Mouse (Mus musculus): Measurements from ENCODE around the gene Cdkn1c.
A peak's percentile ranks its signal among the peaks of the same experiment; 100 is the strongest.

Gene Cdkn1c

DNA sequence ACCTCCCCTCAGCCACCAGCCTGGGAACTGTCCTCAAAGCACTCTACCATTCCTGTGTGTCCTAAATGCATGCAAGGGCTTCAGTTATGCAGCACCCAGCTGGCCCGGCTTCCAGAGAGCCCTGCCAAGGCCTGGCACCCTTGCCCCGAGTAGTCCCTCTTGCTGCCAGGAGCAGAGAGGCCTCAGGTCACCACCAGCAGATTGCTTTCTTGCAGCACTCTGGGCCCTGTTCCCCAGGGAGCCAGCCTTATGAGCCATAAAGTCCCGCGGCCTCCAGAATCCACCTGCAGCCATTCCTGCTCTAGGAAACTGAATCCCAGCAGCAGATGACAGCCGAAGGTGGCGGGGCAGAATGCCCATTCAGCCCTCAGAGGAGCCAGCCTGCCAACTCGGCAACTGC, 27.5 kb downstream of the Cdkn1c start:
- DNase-seq: no peak

DNA sequence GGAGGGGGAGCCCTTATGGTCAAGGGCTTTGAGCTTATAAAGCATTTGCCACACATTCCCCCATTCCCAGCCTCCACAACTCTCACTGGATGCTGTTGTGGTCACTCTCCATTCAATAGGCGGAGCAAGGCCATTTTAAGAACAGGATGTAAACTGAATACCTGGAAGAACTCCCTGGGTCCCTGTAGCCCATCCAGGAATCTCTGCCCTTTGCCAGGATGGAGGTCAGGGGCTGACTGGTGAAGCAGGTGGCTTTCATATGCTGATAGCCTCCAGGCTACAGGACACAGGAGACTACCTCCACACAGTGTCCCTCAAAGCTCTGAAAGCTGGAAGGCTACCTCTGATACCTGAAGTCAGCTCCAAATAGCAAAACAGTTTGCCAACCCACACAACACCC, 28.2 kb downstream of the Cdkn1c start:
- DNase-seq: no peak

- DNase-seq: no peak
Measured at GRCm38 (mm10) chr7:143428814-143429499, 31.9 kb downstream of the Cdkn1c start.

GRCm38 (mm10) chr7:143428142-143428813, 32.6 kb downstream of the Cdkn1c start:
- peak in 1 of 2 experiments; percentile 62 for DNase-seq

DNA sequence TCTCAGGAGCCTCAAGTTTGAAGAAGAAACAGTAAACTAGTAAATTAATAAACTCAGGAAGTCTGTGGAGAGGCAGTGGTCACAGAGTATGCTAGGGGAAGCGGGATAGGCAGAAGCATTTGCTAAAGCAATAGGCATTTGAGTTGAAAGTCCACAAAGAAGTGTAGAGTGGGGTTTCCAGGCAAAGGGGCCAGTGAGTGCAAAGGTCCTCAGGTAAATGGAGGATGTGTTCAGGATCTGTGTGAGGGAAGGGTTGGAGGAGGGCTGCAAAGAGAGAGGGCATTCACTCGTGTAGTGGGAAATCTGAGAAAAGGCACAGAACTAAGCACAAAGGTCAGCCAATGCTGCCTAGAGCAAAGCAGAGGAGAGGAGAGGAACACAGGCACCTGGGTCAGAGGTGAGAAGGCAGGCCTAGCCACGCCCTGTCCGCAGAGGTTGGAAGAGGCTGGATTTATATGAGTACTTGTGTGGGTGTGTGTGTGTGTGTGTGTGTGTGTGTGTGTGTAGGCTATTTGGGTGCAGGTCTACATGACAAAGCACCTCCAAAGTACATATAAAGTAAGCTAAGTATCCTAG, 41.2 kb downstream of the Cdkn1c start:
- DNase-seq: no peak

GRCm38 (mm10) chr7:143417875-143418274, 43.0 kb downstream of the Cdkn1c start:
- DNase-seq: no peak

DNA sequence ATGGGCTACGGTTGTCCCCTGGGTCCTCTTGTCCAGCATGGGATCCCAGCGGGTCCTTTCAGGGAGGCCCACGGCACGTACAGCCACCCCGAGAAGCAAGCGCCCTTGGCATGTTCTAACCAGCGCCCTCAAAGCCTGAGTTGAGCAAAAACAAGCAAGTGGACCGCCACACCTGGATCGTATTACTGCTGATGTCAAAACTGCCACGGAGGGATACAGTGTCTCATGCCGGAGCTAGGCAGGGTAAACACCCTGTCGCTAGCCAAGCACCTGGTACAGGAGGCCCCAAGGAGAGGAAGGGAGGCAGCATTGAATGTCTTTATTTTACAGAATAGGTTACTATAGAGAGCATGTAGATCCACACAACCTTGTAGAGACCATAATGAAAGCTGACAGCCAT, 44.4 kb downstream of the Cdkn1c start:
- peak in 1 of 2 experiments; percentile 18 for DNase-seq

- DNase-seq: peak in 1 of 2 experiments; percentile 19
Measured at GRCm38 (mm10) chr7:143415070-143415469, 45.8 kb downstream of the Cdkn1c start.

- DNase-seq: peak in 1 of 2 experiments; percentile 24
Measured at GRCm38 (mm10) chr7:143412606-143413005, 48.2 kb downstream of the Cdkn1c start.

DNA sequence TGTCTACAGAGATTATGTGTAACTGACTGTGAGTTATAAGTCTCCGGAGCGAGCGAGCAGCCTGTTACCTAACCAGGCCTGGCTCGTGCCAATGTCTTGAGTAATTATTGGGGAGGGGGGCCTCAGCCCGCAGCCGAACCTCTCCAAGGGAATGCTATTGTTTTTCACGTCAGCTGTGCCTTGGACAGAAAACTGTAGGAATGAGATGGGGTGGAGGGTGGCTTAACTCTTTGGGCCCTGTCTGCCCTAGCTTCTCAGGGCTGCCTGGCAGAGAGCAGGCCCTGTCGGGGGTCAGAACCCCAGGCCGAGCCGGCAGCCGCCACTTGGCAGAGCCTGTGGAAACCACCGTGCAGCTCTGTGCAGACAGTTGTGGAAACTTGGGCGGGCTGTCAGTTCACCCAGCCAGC, 52.2 kb downstream of the Cdkn1c start:
- DNase-seq: peak; percentile 55 to 84

All from lung, postnatal 4 days (tissue).